Mouse (Mus musculus) liver, embryonic 14.5 days (tissue): Measurements from ENCODE around the gene Bzw2.

Source experiments
- CTCF ChIP-seq: IDR thresholded peaks from 2 replicates; pipeline ENCODE4 v1.5.1; 2016; ENCODE audit warnings: antibody characterized with exemption, low read depth, control low read depth
- EP300 ChIP-seq: IDR thresholded peaks from 2 replicates; pipeline ENCODE4 v1.6.1; 2016; ENCODE audit warnings: antibody characterized with exemption, low read depth

DNA sequence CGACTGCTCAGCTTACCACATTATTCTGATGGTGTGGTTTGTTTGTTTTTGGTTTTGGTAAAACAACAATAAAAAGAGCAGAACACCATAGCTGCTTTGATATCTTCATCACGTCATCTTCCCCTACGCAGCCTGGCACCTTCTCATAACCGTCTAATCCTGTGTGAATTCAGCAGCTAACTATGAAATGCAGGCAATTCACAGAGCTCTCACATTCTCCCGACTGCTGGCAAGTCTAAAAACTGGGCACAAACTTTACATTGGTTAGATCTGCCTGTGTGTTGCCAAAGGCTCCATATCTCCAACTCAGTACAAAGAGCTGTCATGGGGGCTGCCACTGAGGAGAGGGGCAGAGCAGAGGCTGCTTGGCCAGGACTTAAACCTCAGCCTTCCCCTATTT, 47.4 kb downstream of the Bzw2 start:
- TF ChIP-seq CTCF (no peak), EP300 (no peak)
